Comparison of ENCODE assay signal across 26 mouse cellular contexts in genomic region chr14:124223445-124223844, GRCm38 (mm10).
DNase-seq lines count a peak whose midpoint lies in the region; ATAC-seq and TF ChIP-seq lines count a peak whose summit lies in the region.
"Had no signal": no experiment of that assay in that cellular context is flagged by ENCODE, and none has a peak within 500 bp of the region (broad histone marks: within the 10 kb centered on the region; RNA-seq: fewer than 3 reads in every experiment).

No protein-coding gene starts in this region.

- 0 out of 2 replicates have a peak, but pooled peaks have one; percentile 49 for ATAC-seq in hindbrain, postnatal 0 days
- ATAC-seq in hindbrain, embryonic 16.5 days, result no peak
- ATAC-seq in midbrain, embryonic 16.5 days, result peak; percentile 45; the same call in 1 of the 2 replicates
- ATAC-seq in midbrain, embryonic 11.5 days (ENCODE audit: low FRiP score), result no peak
- ATAC-seq: intestine, embryonic 16.5 days; liver, embryonic 12.5 days; liver, postnatal 0 days had no signal

- no peak overlapping the region for H3K9ac ChIP-seq in hindbrain, postnatal 0 days (replicated peaks; ENCODE audit: low read length)
- no peak overlapping the region for H3K9ac ChIP-seq in hindbrain, embryonic 16.5 days (ENCODE audit: low read depth, low read length)
- H3K9ac ChIP-seq in midbrain, embryonic 16.5 days (ENCODE audit: low read depth, low read length), result no peak overlapping the region
- H3K9ac ChIP-seq in midbrain, embryonic 11.5 days (ENCODE audit: low read length), result no peak overlapping the region
- H3K9ac ChIP-seq: heart, embryonic 15.5 days; liver, embryonic 12.5 days; liver, postnatal 0 days; neural tube, embryonic 13.5 days had no signal

- H3K4me2 ChIP-seq in hindbrain, postnatal 0 days (ENCODE audit: low read depth, low read length), result no peak overlapping the region
- no peak overlapping the region for H3K4me2 ChIP-seq in hindbrain, embryonic 16.5 days (ENCODE audit: low read length)
- no peak overlapping the region for H3K4me2 ChIP-seq in midbrain, embryonic 16.5 days (ENCODE audit: low read length)
- no peak overlapping the region for H3K4me2 ChIP-seq in midbrain, embryonic 11.5 days
- H3K4me2 ChIP-seq: heart, embryonic 15.5 days; liver, embryonic 12.5 days; neural tube, embryonic 13.5 days had no signal

- no peak overlapping the region for H3K4me3 ChIP-seq in hindbrain, postnatal 0 days (ENCODE audit: low read length)
- no peak overlapping the region for H3K4me3 ChIP-seq in hindbrain, embryonic 16.5 days (ENCODE audit: low read length)
- no peak overlapping the region for H3K4me3 ChIP-seq in midbrain, embryonic 16.5 days (ENCODE audit: low read depth, low read length)
- no peak overlapping the region for H3K4me3 ChIP-seq in midbrain, embryonic 11.5 days (ENCODE audit: low read depth, low read length)
- H3K4me3 ChIP-seq: erythroblast, embryonic 14.5 days; heart, embryonic 10.5 days; heart, embryonic 15.5 days; liver, embryonic 12.5 days; megakaryocyte, embryonic 14.5 days; neural tube, embryonic 13.5 days had no signal

- no peak overlapping the region for H3K27ac ChIP-seq in hindbrain, postnatal 0 days
- H3K27ac ChIP-seq in hindbrain, embryonic 16.5 days (ENCODE audit: low read depth, low read length), result no peak overlapping the region
- H3K27ac ChIP-seq in midbrain, embryonic 16.5 days (ENCODE audit: low read length), result no peak overlapping the region
- H3K27ac ChIP-seq in midbrain, embryonic 11.5 days (ENCODE audit: low read depth, low read length), result no peak overlapping the region
- H3K27ac ChIP-seq: heart, embryonic 10.5 days; heart, embryonic 15.5 days; kidney, postnatal 0 days; liver, embryonic 12.5 days; neural tube, embryonic 13.5 days had no signal

- 56% methylated on average over 2 of the region's 2 CpGs for WGBS in hindbrain, postnatal 0 days
- WGBS in hindbrain, embryonic 16.5 days, result 51% methylated on average over 2 of the region's 2 CpGs
- WGBS in midbrain, embryonic 16.5 days, result 70% methylated on average over 2 of the region's 2 CpGs
- 68% methylated on average over 2 of the region's 2 CpGs for WGBS in midbrain, embryonic 11.5 days

- H3K36me3 ChIP-seq in hindbrain, postnatal 0 days (ENCODE audit: insufficient read depth, low read length), result no peaks in the 10 kb centered on the region
- no peaks in the 10 kb centered on the region for H3K36me3 ChIP-seq in hindbrain, embryonic 16.5 days (ENCODE audit: control insufficient read depth, insufficient read depth, low read length)
- no peaks in the 10 kb centered on the region for H3K36me3 ChIP-seq in midbrain, embryonic 16.5 days (ENCODE audit: control insufficient read depth, insufficient read depth, low read length)
- no peaks in the 10 kb centered on the region for H3K36me3 ChIP-seq in midbrain, embryonic 11.5 days (ENCODE audit: control insufficient read depth, insufficient read depth, low read length)
- H3K36me3 ChIP-seq: heart, embryonic 10.5 days; heart, embryonic 15.5 days; liver, embryonic 12.5 days; neural tube, embryonic 13.5 days had no signal

- no peak for TF ChIP-seq CTCF in hindbrain, postnatal 0 days (IDR thresholded peaks at IDR 0.05; ENCODE audit: low read depth)

- DNase-seq in cerebellum, postnatal 14 days, result peak; percentile 12 to 27
- no peak for DNase-seq in cerebellum, adult 8-10 months
- peak; percentile 32 for DNase-seq in hindbrain, postnatal 0 days (ENCODE audit: low spot score)
- no peak for DNase-seq in midbrain, embryonic 11.5 days (ENCODE audit: low spot score, missing footprints)
- peak; percentile 69 for DNase-seq in brain, adult 2 months (ENCODE audit: low read depth, low spot score)
- no peak for DNase-seq in lung, postnatal 14 days
- DNase-seq: adrenal gland, postnatal 14 days; gastrocnemius, postnatal 14 days; heart, adult 11 months; kidney, adult 8-10 months; kidney, postnatal 4 days; left cerebral cortex, postnatal 4 days; liver, postnatal 0 days; lung, postnatal 4 days; right cerebral cortex, postnatal 14 days; thymus, postnatal 14 days had no signal

- no peaks in the 10 kb centered on the region for H3K27me3 ChIP-seq in hindbrain, postnatal 0 days (ENCODE audit: insufficient read depth, low read length)
- H3K27me3 ChIP-seq in hindbrain, embryonic 16.5 days (replicated peaks; ENCODE audit: control insufficient read depth, insufficient read depth, low read length), result no peaks in the 10 kb centered on the region
- H3K27me3 ChIP-seq in midbrain, embryonic 16.5 days (ENCODE audit: control insufficient read depth, insufficient read depth, low read depth, low read length), result no peaks in the 10 kb centered on the region
- H3K27me3 ChIP-seq in midbrain, embryonic 11.5 days (ENCODE audit: control insufficient read depth, insufficient read depth, low read length), result no peaks in the 10 kb centered on the region
- H3K27me3 ChIP-seq: heart, embryonic 15.5 days; liver, embryonic 12.5 days; megakaryocyte, embryonic 14.5 days; neural tube, embryonic 13.5 days had no signal

- no peaks in the 10 kb centered on the region for H3K4me1 ChIP-seq in hindbrain, postnatal 0 days (ENCODE audit: insufficient read depth, low read length)
- H3K4me1 ChIP-seq in hindbrain, embryonic 16.5 days (ENCODE audit: control insufficient read depth, insufficient read depth, low read depth, low read length), result no peaks in the 10 kb centered on the region
- no peaks in the 10 kb centered on the region for H3K4me1 ChIP-seq in midbrain, embryonic 16.5 days (ENCODE audit: control insufficient read depth, insufficient read depth, low read length)
- H3K4me1 ChIP-seq in midbrain, embryonic 11.5 days (ENCODE audit: control insufficient read depth, insufficient read depth, low read length), result no peaks in the 10 kb centered on the region
- H3K4me1 ChIP-seq: heart, embryonic 10.5 days; heart, embryonic 15.5 days; liver, embryonic 12.5 days; megakaryocyte, embryonic 14.5 days; neural tube, embryonic 13.5 days had no signal

- H3K9me3 ChIP-seq in hindbrain, postnatal 0 days (ENCODE audit: low read length), result no peaks in the 10 kb centered on the region
- H3K9me3 ChIP-seq in hindbrain, embryonic 16.5 days (ENCODE audit: control insufficient read depth, low read length), result no peaks in the 10 kb centered on the region
- H3K9me3 ChIP-seq in midbrain, embryonic 16.5 days (replicated peaks; ENCODE audit: control insufficient read depth, low read length, poor library complexity, severe bottlenecking), result no peaks in the 10 kb centered on the region
- no peaks in the 10 kb centered on the region for H3K9me3 ChIP-seq in midbrain, embryonic 11.5 days (ENCODE audit: control insufficient read depth, low read length)
- H3K9me3 ChIP-seq: heart, embryonic 10.5 days; heart, embryonic 15.5 days; liver, embryonic 12.5 days; megakaryocyte, embryonic 14.5 days; neural tube, embryonic 13.5 days had no signal

Comparison
In these comparisons a context has a peak if more than half of its experiments do, and no peak if none do; other contexts are left out.
1. DNase-seq: peak in cerebellum, postnatal 14 days (2 of 2), hindbrain, postnatal 0 days (single experiment) and brain, adult 2 months (single experiment); none in cerebellum, adult 8-10 months (single experiment), midbrain, embryonic 11.5 days (single experiment) and lung, postnatal 14 days (single experiment).
2. ATAC-seq: peak in hindbrain, postnatal 0 days (single experiment) and midbrain, embryonic 16.5 days (single experiment); none in hindbrain, embryonic 16.5 days (single experiment) and midbrain, embryonic 11.5 days (single experiment).